Mouse (Mus musculus): Measurements from ENCODE around the gene Idi1. TPM values are rescaled to one million over a fixed set of nuclear protein-coding genes. Genes with fewer than 3 reads are reported as not detected.
"Not testable (repeated sequence)": the region's sequence is repeated elsewhere in the genome, so short reads cannot be mapped to it uniquely, and the experiment has no call there.

Gene Idi1
- polyA plus RNA-seq, 1 experiment from 2014 or later = 67.5 TPM

DNA sequence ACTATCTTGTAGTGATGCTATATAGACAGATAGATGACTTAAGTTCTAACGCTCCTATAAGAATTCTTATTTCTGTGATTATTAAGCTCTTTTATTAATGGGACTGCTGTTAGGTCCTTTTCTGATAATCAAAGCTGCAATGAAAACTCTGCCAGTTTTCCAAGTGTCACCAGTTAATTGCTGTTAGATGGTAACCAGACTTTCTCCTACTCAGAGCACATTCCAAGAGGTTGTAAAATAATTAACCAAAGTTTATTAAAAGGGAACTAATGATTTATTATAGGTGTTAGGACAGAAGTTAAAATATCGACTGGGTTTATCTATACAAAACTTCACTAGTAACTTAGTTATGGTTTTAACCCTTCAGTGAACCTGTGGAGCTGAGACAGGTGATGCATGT, 20.7 kb downstream of the Idi1 start:
- not testable (repeated sequence) for H3K4me3 ChIP-seq; H3K4me1 ChIP-seq; H3K9me3 ChIP-seq; H3K27ac ChIP-seq; H3K36me3 ChIP-seq; H3K4me2 ChIP-seq; ATAC-seq (ENCODE audit: insufficient number of reproducible peaks, low FRiP score, low TSS enrichment, low read depth); H3K9ac ChIP-seq; H3K27me3 ChIP-seq
- 76% methylated on average over 2 of the region's 2 CpGs for WGBS

- not testable (repeated sequence) for H3K27me3 ChIP-seq; H3K9ac ChIP-seq; H3K36me3 ChIP-seq; ATAC-seq (ENCODE audit: insufficient number of reproducible peaks, low FRiP score, low TSS enrichment, low read depth); H3K27ac ChIP-seq; H3K9me3 ChIP-seq; H3K4me1 ChIP-seq; H3K4me2 ChIP-seq; H3K4me3 ChIP-seq
- 89% methylated on average over 8 of the region's 8 CpGs for WGBS
Observed at GRCm38 (mm10) chr13:8913890-8914289, 28.6 kb downstream of the Idi1 start.

DNA sequence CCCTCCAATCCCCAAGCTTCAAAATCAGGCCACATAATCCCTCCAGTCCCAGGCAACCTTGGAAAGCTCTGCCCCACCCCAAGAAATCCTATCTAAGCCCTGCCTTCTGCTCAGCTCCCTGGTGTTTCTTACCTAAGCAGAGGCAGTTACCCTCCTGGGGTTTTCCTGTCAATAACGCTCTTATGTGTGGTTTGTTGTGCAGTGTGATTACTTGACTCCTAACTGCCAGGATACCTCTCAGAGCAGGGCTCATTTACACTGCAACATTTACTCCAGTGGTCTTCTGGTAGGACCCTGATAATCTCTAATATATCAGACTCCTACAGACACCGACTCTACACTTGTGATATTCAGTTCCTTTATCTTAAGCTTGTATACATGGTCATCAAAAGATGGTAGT, 48.2 kb downstream of the Idi1 start:
- 55% methylated on average over 2 of the region's 2 CpGs for WGBS
- ATAC-seq (ENCODE audit: insufficient number of reproducible peaks, low FRiP score, low TSS enrichment, low read depth) = no peak
- no peak overlapping the region for H3K4me3 ChIP-seq
- no peaks in the 10 kb centered on the region for H3K9me3 ChIP-seq
- H3K4me1 ChIP-seq = no peaks in the 10 kb centered on the region
- H3K36me3 ChIP-seq = no peaks in the 10 kb centered on the region
- H3K27me3 ChIP-seq = no peaks in the 10 kb centered on the region
- H3K27ac ChIP-seq = no peak overlapping the region
- no peak overlapping the region for H3K9ac ChIP-seq
- no peak overlapping the region for H3K4me2 ChIP-seq

- not testable (repeated sequence) for H3K9me3 ChIP-seq; H3K27me3 ChIP-seq; H3K27ac ChIP-seq; H3K36me3 ChIP-seq; H3K9ac ChIP-seq; H3K4me3 ChIP-seq; H3K4me1 ChIP-seq; ATAC-seq (ENCODE audit: insufficient number of reproducible peaks, low FRiP score, low TSS enrichment, low read depth); H3K4me2 ChIP-seq
- WGBS = 79% methylated on average over 6 of the region's 6 CpGs
Observed at GRCm38 (mm10) chr13:8937611-8938140, 52.4 kb downstream of the Idi1 start.

- WGBS = 85% methylated on average over 4 of the region's 4 CpGs
Observed at GRCm38 (mm10) chr13:8941110-8941509, 55.8 kb downstream of the Idi1 start.

DNA sequence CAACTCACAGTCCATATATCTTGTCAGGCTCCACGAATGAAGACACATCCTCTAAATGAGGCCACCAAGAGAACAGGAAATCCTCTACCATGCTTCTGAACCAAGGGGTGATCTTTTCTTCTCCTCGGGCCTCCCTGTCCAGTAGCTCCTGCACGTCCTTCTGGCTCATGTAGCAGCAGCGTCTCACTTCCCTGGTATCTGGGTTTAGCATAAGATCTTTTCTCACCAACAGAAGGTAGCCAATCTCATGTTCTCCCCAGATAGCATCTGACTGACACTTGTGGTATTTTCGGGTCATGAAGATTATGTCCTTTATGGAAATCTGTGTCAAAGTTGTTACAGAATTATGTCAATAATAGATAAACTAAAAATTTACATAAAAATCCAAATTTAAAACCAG, 56.4 kb downstream of the Idi1 start:
- 58% methylated on average over 1 of the region's 5 CpGs for WGBS
- H3K27me3 ChIP-seq; H3K4me3 ChIP-seq; H3K4me1 ChIP-seq; H3K27ac ChIP-seq; H3K9me3 ChIP-seq; ATAC-seq (ENCODE audit: insufficient number of reproducible peaks, low FRiP score, low TSS enrichment, low read depth); H3K36me3 ChIP-seq; H3K4me2 ChIP-seq; H3K9ac ChIP-seq: not testable (repeated sequence)

More at GRCm38 (mm10) chr13:8941110-8941509, 55.8 kb downstream of the Idi1 start:
- H3K4me2 ChIP-seq; H3K9me3 ChIP-seq; H3K4me3 ChIP-seq; ATAC-seq (ENCODE audit: insufficient number of reproducible peaks, low FRiP score, low TSS enrichment, low read depth); H3K4me1 ChIP-seq; H3K27ac ChIP-seq; H3K36me3 ChIP-seq; H3K9ac ChIP-seq; H3K27me3 ChIP-seq: not testable (repeated sequence)

Small RNAs within 50 kb of the gene (microRNA-seq; reads per million reads assigned to microRNA genes)
- not detected for gene Gm22750

Other genes with a start within 250 kb of the Idi1 start
- 17.0 and 17.7 TPM in 2 replicates for gene Wdr37, start 13.6 kb upstream of the Idi1 start, polyA plus RNA-seq (2015; fragmentation: Nextera tagmentation; extraction: Ambion mirVana)
- not detected in 2 replicates for gene Gm9745, start 62.7 kb downstream of the Idi1 start, polyA plus RNA-seq (2015; fragmentation: Nextera tagmentation; extraction: Ambion mirVana)
- 0.10 and 0.29 TPM in 2 replicates for gene Idi2, start 67.4 kb downstream of the Idi1 start, polyA plus RNA-seq (2015; fragmentation: Nextera tagmentation; extraction: Ambion mirVana)
- 77.4 and 80.7 TPM in 2 replicates for gene Gtpbp4, start 110.6 kb downstream of the Idi1 start, polyA plus RNA-seq (2015; fragmentation: Nextera tagmentation; extraction: Ambion mirVana)
- gene Larp4b, start 208.4 kb downstream of the Idi1 start, polyA plus RNA-seq (2015; fragmentation: Nextera tagmentation; extraction: Ambion mirVana) = 27.8 and 30.3 TPM in 2 replicates

Measured in limb, embryonic 15.5 days (tissue).